Mouse (Mus musculus) hindbrain, embryonic 10.5 days (tissue): ENCODE measurements around the gene Sgpl1. TPM values are rescaled to one million over a fixed set of nuclear protein-coding genes. Genes with fewer than 3 reads are reported as not detected.

Source experiments
- DNase-seq: peaks from one replicate; pipeline ENCODE4 v3.0.0-alpha.2; 2017; ENCODE audit warnings: low spot score
- H3K27ac ChIP-seq: fragments of 300-500 bp; sonication (generic); 2 replicates; pipeline ENCODE4 v1.5.1; 2016; ENCODE audit warnings: mild to moderate bottlenecking, moderate library complexity
- H3K27me3 ChIP-seq: fragments of 300-500 bp; sonication (generic); 2 replicates; pipeline ENCODE4 v1.6.1; 2016; ENCODE audit warnings: mild to moderate bottlenecking; ENCODE audit not compliant: poor library complexity, insufficient read depth, severe bottlenecking
- H3K36me3 ChIP-seq: fragments of 300-500 bp; sonication (generic); 2 replicates; pipeline ENCODE4 v1.6.1; 2016; ENCODE audit warnings: mild to moderate bottlenecking, moderate library complexity
- H3K4me1 ChIP-seq: fragments of 300-500 bp; sonication (generic); replicated peaks from 2 replicates; pipeline ENCODE4 v1.6.1; 2016; ENCODE audit warnings: mild to moderate bottlenecking
- H3K4me3 ChIP-seq: fragments of 300-500 bp; sonication (generic); 2 replicates; pipeline ENCODE4 v1.5.1; 2016; ENCODE audit warnings: mild to moderate bottlenecking, moderate library complexity
- H3K9me3 ChIP-seq: fragments of 300-500 bp; sonication (generic); 2 replicates; pipeline ENCODE4 v1.6.1; 2016; ENCODE audit warnings: mild to moderate bottlenecking, moderate library complexity
- WGBS: fragments of 180-500 bp; shearing (Covaris S2); methylation state at CpG from one replicate; pipeline ENCODE4 v1.1.7; 2016; 5-methylcytosine and 5-hydroxymethylcytosine counted together
- polyA plus RNA-seq: library from polyadenylated mRNA; unstranded; fragments of >200 nt; fragmentation: Nextera tagmentation; extraction: Ambion mirVana; gene quantifications from 2 replicates; pipeline ENCODE4 v1.2.1, GENCODE M21; 2016

The Sgpl1 gene
- polyA plus RNA-seq, 1 experiment from 2014 or later: 73.0 TPM

DNA sequence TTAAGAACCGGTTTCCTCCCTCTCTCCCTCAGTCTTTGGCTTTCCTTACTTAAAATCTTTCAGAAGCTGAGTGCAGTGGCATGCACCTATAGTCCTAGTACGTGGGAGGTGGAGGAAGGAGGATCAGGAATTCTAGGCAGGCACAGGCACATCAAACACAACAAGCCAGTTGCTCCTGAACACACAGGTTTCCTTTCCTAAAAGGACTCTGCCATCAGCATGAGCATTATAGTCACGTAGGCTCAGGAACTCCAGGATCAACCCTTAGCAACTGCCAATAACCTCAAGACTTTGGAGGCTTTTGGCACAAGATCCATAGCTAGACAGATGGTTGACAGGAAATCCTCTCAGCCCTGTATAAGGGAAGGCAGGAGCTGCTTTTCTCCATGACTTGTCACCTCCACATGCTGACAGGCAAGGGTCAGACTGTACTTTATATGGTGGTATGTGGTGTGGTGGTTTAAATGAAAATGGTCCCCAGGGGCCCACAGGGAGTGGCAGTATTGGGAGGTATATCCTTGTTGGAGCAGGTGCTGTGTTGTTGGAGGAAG, 43.9 kb downstream of the Sgpl1 start:
- DNase-seq: no peak

DNA sequence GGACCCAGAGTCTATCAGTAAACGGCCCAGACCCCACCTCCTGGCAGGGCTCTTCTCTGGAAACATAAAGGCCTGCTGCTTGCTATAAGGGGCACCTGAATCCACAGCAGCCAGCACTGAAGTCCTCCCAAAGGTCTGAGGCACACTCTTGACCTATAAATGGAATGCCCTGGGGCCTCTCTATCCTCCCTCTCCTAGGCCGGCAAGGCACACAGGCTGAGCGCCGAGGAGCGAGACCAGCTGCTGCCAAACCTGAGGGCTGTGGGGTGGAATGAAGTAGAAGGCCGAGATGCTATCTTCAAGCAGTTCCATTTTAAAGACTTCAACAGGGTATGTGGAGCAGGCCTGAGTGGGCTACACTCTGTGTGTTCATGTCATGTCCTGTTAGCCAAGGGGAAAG, 55.6 kb downstream of the Sgpl1 start:
- no peak for DNase-seq
- Histone ChIP-seq H3K4me3 (no peak overlapping the region), H3K9me3 (no peaks in the 10 kb centered on the region), H3K27ac (no peak overlapping the region), H3K4me1 (peaks cover 14% of the 10 kb centered on the region), H3K27me3 (no peaks in the 10 kb centered on the region), H3K36me3 (no peaks in the 10 kb centered on the region)
- WGBS: 82% methylated on average over 6 of the region's 6 CpGs

More for the DNA sequence above, 43.9 kb downstream of the Sgpl1 start:
- H3K4me1 ChIP-seq: no peaks in the 10 kb centered on the region
- H3K9me3 ChIP-seq: no peaks in the 10 kb centered on the region
- H3K36me3 ChIP-seq: peaks cover 98% of the 10 kb centered on the region
- no peaks in the 10 kb centered on the region for H3K27me3 ChIP-seq
- WGBS: 90% methylated on average over 3 of the region's 3 CpGs
- no peak overlapping the region for H3K4me3 ChIP-seq
- H3K27ac ChIP-seq: no peak overlapping the region

DNA sequence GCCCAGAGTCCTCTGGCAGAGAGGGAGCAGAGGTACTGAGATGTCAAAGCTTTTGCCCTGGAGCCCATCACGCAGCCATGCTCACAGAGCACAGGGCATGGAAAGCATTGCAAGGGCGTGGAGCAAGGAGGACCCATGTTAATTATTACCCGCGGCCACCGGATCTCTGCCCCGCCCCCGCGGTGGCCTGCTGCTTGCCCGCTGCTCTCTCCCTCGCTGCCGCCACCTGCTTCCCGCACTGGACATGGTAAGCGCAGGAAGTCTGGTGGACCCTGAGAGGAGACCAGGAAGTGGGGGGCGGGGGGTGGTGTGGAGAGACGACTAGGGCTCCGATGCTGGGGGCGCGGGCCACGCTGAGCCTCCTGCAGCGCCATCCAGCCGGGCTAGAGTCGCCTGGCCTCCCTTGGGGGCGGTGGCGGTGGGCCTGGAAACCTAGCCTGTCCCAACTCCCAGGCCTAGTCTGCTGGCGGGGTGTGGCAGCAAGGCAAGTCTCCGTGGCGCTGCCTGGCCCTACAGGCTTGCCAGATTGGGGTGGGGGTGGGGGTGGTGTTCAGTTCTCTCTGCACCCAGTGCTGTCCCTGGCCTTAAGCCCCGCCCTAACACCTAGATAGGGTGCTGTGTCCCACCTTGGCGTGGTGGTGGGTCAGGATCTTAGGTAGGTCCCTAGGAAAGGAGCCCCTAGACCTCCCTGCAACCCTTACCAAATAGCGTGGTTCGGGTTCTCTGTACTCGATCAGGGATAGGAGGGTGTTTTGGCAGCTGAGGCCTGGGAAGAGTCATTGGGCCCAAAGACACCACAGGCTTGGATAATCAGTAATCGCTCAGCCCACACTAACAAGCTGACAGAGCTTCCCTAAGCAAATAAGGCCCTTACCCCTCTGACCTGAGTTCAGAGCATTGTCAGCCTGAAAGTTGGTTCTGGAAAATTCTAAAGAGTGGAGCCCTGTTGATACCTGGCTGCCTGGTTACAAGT, 58.0 kb downstream of the Sgpl1 start, which contains the start of gene Pcbd1:
Gene Pcbd1, plus strand, starts transcription at position 162 of the 973 bp plus-strand sequence.
- H3K27ac ChIP-seq: peak within 1 kb of the TSS; percentile 88
- 9% methylated on average over 33 of the region's 33 CpGs for WGBS

DNA sequence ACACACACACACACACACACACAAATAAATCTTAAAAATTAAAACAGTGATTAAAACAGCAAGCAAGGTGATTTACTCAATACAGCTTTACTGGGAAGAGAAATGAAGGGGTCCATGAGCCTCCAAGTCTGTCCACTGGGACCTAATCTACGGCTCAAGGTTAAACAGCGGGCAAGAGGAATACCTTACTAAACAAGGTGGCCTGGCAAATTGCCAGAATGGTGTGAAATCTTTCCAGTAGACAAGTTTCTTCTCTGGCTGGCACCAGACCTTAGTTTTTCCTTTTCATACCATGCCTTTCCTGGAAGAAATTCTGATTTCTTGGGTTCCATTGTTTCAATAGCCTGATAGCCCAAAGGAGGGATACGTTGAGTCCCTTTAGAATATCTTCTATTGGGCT, 59.0 kb downstream of the Sgpl1 start:
- Histone ChIP-seq H3K9me3 (no peaks in the 10 kb centered on the region), H3K4me1 (peaks cover 21% of the 10 kb centered on the region), H3K27me3 (no peaks in the 10 kb centered on the region), H3K36me3 (no peaks in the 10 kb centered on the region), H3K27ac (no peak overlapping the region), H3K4me3 (no peak overlapping the region)
- no peak for DNase-seq
- 96% methylated on average over 3 of the region's 3 CpGs for WGBS

More for the DNA sequence above, 58.0 kb downstream of the Sgpl1 start, which contains the start of gene Pcbd1:
- H3K4me1 ChIP-seq: peaks cover 21% of the 10 kb centered on the region
- peak within 1 kb of the TSS; percentile 54 for H3K4me3 ChIP-seq
- H3K27me3 ChIP-seq: no peaks in the 10 kb centered on the region
- no peaks in the 10 kb centered on the region for H3K9me3 ChIP-seq
- no peaks in the 10 kb centered on the region for H3K36me3 ChIP-seq
- DNase-seq: peak; percentile 72

DNA sequence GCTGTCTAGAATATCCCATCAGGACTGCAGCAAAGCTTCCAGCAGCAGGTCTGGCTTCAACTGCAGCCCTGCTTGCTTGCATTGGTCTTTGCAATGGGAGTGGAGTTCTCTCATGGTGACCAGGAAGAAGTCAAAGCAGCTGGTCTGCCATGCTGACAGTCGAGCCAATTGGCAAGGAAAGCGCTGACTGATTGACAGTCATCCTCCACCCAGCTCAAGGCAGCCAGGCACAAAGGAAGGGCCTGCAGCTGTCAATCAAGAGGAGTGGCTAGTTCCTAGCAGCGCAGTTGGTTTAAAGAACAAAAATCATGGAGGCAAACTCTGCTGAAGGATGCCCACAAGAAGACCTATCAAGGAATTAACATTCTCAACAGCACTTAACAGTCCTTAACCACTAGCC, 61.0 kb downstream of the Sgpl1 start:
- Histone ChIP-seq H3K27me3 (no peaks in the 10 kb centered on the region), H3K27ac (peak overlapping the region; percentile 74), H3K36me3 (no peaks in the 10 kb centered on the region), H3K9me3 (no peaks in the 10 kb centered on the region), H3K4me1 (peaks cover 21% of the 10 kb centered on the region), H3K4me3 (no peak overlapping the region)
- peak; percentile 48 for DNase-seq
- WGBS: 19% methylated on average over 3 of the region's 3 CpGs

DNA sequence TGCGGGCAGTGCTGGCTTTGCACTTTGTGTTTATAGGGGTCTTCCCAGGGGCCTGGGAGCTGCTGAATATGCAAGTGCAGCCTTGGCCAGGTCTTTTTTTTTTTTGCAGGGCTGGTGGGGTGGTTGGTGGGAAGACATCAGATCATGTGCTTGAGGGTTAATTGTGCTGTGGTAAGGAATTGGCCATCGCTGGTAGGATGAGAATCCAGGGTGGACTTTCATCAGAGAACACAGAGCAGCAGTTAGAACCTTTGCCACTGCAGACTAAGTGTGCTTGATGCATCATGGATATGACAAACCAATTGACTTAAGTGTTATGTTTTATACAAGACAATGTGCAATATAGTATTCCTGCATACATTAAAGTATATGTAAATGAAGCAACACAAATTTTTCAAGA, 62.1 kb downstream of the Sgpl1 start:
- Histone ChIP-seq H3K36me3 (no peaks in the 10 kb centered on the region), H3K27ac (no peak overlapping the region), H3K27me3 (no peaks in the 10 kb centered on the region), H3K9me3 (no peaks in the 10 kb centered on the region), H3K4me1 (peaks cover 27% of the 10 kb centered on the region), H3K4me3 (no peak overlapping the region)
- DNase-seq: no peak
- 93% methylated on average over 2 of the region's 2 CpGs for WGBS

DNA sequence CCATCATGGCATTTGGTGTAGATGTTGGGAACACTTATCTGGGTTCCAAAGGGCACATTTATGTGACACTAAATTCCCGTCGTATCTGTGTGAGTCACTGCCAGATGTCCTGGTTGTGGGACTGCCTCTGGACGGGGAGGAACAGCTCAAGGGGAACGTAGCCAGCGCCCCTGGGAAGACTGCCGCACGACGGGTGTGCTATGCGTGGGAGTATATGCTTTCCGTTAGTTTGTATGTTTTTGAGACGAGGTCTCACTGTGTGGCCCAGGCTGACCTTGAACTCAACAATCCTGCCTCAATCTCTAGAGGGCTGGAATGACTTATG, 66.6 kb downstream of the Sgpl1 start:
- Histone ChIP-seq H3K4me1 (peaks cover 31% of the 10 kb centered on the region), H3K9me3 (no peaks in the 10 kb centered on the region), H3K27ac (peak overlapping the region; percentile 88), H3K4me3 (no peak overlapping the region), H3K27me3 (no peaks in the 10 kb centered on the region), H3K36me3 (no peaks in the 10 kb centered on the region)
- no peak for DNase-seq
- 87% methylated on average over 11 of the region's 11 CpGs for WGBS

DNA sequence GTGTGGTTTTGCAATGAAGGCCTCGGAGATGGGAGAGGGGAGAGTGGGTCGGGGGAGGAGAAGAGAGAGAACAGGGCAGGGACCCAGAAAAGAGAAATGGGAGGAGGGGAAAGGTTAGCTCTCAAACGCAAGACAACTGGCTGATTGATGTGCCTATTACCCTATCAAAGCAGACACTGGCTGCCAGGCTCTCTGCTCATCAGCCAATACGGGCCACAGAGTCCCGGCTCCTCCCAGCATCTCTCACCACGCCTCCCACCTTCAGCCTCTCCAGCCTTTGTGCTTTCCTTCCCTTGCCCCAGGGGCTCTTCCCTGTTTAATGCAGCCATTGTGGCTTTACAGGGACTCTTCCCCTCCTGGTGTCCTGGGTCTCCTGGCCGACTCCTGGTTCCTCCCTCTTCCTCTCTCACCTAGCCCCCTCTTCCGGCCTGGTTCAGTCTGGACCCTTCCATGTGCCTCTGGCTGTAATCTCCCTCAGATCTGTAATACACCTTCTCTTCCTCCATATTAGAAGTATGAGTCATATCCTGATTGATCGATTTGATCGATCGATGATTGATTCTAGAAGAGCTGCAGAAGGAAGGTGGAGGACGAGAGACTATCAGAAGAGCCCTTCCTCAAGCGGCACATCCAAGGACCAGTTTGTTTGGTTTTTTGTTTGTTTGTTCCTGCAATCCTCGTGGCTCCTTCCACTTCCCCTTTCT, 67.1 kb downstream of the Sgpl1 start:
- Histone ChIP-seq H3K4me3 (peak overlapping the region; percentile 38), H3K27ac (peak overlapping the region; percentile 88), H3K27me3 (no peaks in the 10 kb centered on the region), H3K4me1 (peaks cover 31% of the 10 kb centered on the region), H3K36me3 (no peaks in the 10 kb centered on the region), H3K9me3 (no peaks in the 10 kb centered on the region)
- peak; percentile 85 for DNase-seq
- 42% methylated on average over 14 of the region's 14 CpGs for WGBS

DNA sequence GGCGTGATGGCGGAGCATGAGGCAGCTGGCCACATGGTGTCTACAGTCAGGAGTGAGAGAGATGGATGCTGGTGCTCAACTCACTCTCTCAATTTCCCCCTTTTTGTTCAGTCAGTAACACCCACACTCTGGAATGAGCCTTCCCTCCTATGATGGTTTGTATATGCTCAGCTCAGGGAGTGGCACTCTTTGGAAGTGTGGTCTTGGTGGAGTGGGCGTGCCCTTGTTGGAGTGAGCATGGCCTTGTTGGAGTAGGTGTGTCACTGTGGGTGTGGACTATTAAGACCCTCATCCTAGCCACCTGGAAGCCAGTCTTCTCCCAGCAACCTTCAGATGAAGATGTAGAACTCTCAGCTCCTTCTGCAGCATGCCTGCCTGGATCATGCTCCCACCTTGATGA, 71.9 kb downstream of the Sgpl1 start:
- H3K27me3 ChIP-seq: peaks cover 31% of the 10 kb centered on the region
- 94% methylated on average over 3 of the region's 3 CpGs for WGBS
- DNase-seq: no peak
- no peak overlapping the region for H3K4me3 ChIP-seq
- H3K36me3 ChIP-seq: no peaks in the 10 kb centered on the region
- peaks cover 35% of the 10 kb centered on the region for H3K4me1 ChIP-seq
- H3K27ac ChIP-seq: no peak overlapping the region
- H3K9me3 ChIP-seq: no peaks in the 10 kb centered on the region

DNA sequence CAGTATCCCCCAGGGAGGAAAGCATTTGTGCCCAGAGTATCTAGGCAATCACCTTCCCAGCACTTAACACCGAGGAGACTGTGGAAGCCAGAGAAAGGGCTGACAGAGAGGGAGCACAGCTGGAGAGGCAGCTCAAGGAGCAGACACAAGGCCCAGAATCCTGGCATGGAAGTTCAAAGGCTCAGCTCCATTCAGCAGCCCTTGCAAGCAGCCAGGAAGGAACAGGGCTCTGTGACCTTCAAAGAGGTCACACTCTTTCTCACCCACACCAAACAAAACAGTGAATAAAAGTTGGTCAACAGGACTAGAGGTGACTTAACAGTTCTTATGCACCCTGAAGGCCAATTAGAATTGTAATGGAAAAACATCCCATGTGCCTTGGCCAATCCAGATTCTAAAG, 72.9 kb downstream of the Sgpl1 start:
- H3K27me3 ChIP-seq: peaks cover 38% of the 10 kb centered on the region
- no peaks in the 10 kb centered on the region for H3K36me3 ChIP-seq
- no peaks in the 10 kb centered on the region for H3K9me3 ChIP-seq
- DNase-seq: no peak
- peaks cover 29% of the 10 kb centered on the region for H3K4me1 ChIP-seq
- H3K4me3 ChIP-seq: no peak overlapping the region
- no peak overlapping the region for H3K27ac ChIP-seq
- WGBS: 3% methylated on average over 1 of the region's 1 CpGs

DNA sequence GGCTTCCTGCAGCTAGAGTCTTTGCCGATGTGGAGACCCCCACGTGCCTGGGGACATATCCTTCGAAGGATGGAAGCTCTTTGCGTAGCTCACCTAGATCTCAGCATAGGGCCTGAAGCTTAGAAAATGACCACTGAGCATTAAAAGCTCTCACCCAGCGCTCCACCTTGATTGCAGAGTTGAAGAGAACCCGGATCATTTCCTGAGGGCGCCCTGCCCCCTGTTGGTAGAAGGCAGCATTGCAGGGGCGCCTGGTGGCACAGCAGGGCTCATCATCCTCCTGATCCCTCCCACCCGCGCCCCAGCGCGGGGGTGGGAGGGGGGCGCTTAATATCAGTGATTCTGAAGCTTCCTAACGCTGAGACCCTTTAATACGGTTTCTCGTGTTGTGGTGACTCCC, 75.2 kb downstream of the Sgpl1 start:
- 15% methylated on average over 16 of the region's 16 CpGs for WGBS
- Histone ChIP-seq H3K36me3 (no peaks in the 10 kb centered on the region), H3K27ac (no peak overlapping the region), H3K4me3 (no peak overlapping the region), H3K4me1 (peaks cover 26% of the 10 kb centered on the region), H3K27me3 (peaks cover 58% of the 10 kb centered on the region), H3K9me3 (no peaks in the 10 kb centered on the region)
- peak; percentile 72 for DNase-seq

DNA sequence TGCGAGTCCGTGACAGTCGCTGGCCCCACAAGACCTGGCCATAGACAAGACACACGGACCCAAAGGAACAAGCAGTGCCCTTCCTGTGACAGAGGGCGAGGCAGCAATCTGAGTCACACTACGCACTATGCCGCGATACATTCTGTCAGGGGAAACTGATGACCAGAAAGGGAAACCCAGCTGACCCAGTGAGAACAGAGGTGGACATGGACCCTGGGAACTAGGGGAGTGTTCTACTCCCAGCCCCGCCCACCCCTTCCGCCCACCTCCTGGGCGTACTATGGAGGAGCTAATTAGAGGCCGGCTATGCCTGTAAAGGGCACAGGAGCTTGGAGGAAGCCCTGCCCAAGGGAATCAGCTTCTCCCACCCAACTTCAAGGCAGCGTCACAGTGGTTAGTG, 78.3 kb downstream of the Sgpl1 start:
- H3K27me3 ChIP-seq: peaks cover 73% of the 10 kb centered on the region
- DNase-seq: no peak
- H3K4me3 ChIP-seq: peak overlapping the region; percentile 18; the same call in 1 of the 2 replicates
- H3K36me3 ChIP-seq: no peaks in the 10 kb centered on the region
- 9% methylated on average over 13 of the region's 13 CpGs for WGBS
- peaks cover 41% of the 10 kb centered on the region for H3K4me1 ChIP-seq
- H3K27ac ChIP-seq: no peak overlapping the region
- H3K9me3 ChIP-seq: no peaks in the 10 kb centered on the region
